Comparison of ENCODE assay signal across 26 mouse cellular contexts in the genomic region with DNA sequence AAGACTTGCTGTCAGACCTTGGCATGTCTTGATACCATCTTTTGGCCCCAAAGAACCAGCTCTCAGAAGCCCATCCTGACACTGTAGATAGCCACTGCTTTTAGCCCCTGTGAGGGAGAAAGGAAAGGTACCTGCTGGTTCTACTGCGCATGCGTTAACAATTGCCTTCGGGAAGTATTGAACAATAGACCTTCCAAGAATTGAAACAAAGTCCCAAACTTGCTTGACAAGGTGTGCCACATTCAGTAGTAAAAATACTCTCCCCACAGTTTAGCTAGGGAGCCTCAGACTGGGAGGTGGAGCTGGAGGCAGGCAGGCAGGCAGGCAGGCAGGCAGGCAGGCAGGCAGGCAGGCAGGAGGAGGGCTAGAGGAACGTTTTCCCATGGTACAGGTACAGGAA.
A peak's percentile ranks its signal among the peaks of the same experiment; 100 is the strongest.
DNase-seq lines count a peak whose midpoint lies in the region; ATAC-seq and TF ChIP-seq lines count a peak whose summit lies in the region.
"Had no signal": no experiment of that assay in that cellular context is flagged by ENCODE, and none has a peak within 500 bp of the region (broad histone marks: within the 10 kb centered on the region; RNA-seq: fewer than 3 reads in every experiment).

No protein-coding gene starts in this region.

- no peak overlapping the region for H3K9ac ChIP-seq in stomach, postnatal 0 days (ENCODE audit: low read length)
- H3K9ac ChIP-seq in liver, postnatal 0 days (replicated peaks), result no peak overlapping the region
- H3K9ac ChIP-seq in hindbrain, embryonic 14.5 days, result no peak overlapping the region
- H3K9ac ChIP-seq: embryonic facial prominence, embryonic 13.5 days; forebrain, embryonic 13.5 days; hindbrain, embryonic 12.5 days had no signal

- no peaks in the 10 kb centered on the region for H3K9me3 ChIP-seq in stomach, postnatal 0 days (ENCODE audit: control insufficient read depth, low read length)
- no peaks in the 10 kb centered on the region for H3K9me3 ChIP-seq in liver, postnatal 0 days (ENCODE audit: low read length)
- no peaks in the 10 kb centered on the region for H3K9me3 ChIP-seq in hindbrain, embryonic 14.5 days (ENCODE audit: control insufficient read depth, low read length)
- H3K9me3 ChIP-seq: embryonic facial prominence, embryonic 13.5 days; forebrain, embryonic 10.5 days; forebrain, embryonic 13.5 days; hindbrain, embryonic 12.5 days had no signal

- 58% methylated on average over 4 of the region's 4 CpGs for WGBS in stomach, postnatal 0 days
- WGBS in liver, postnatal 0 days (ENCODE audit: insufficient replicate concordance), result 83% methylated on average over 4 of the region's 4 CpGs
- 86% methylated on average over 4 of the region's 4 CpGs for WGBS in hindbrain, embryonic 14.5 days

- H3K4me2 ChIP-seq in stomach, postnatal 0 days (replicated peaks; ENCODE audit: low read depth), result no peak overlapping the region
- H3K4me2 ChIP-seq in liver, postnatal 0 days (ENCODE audit: low read depth, low read length), result no peak overlapping the region
- no peak overlapping the region for H3K4me2 ChIP-seq in hindbrain, embryonic 14.5 days (replicated peaks)
- H3K4me2 ChIP-seq: embryonic facial prominence, embryonic 13.5 days; forebrain, embryonic 13.5 days; heart, embryonic 11.5 days; hindbrain, embryonic 12.5 days had no signal

- 0 out of 2 replicates have a peak, but pooled peaks cover 4% of the 10 kb centered on the region for H3K4me1 ChIP-seq in stomach, postnatal 0 days (replicated peaks; ENCODE audit: control insufficient read depth, insufficient read depth)
- peaks cover 10% of the 10 kb centered on the region for H3K4me1 ChIP-seq in liver, postnatal 0 days (ENCODE audit: insufficient read depth)
- no peaks in the 10 kb centered on the region for H3K4me1 ChIP-seq in hindbrain, embryonic 14.5 days (replicated peaks; ENCODE audit: control insufficient read depth, insufficient read depth, low read length)

- TF ChIP-seq CTCF in stomach, postnatal 0 days (IDR thresholded peaks at IDR 0.05; ENCODE audit: low read depth), result no peak
- no peak for TF ChIP-seq CTCF in liver, postnatal 0 days (IDR thresholded peaks at IDR 0.05; ENCODE audit: low read depth)

- peak; percentile 31 for DNase-seq in testis, postnatal 14 days (ENCODE audit: low spot score)
- DNase-seq in testis, postnatal 10 days (ENCODE audit: low spot score), result no peak
- peak; percentile 61 for DNase-seq in ES-CJ7 (ENCODE audit: low read depth, low spot score)
- peak; percentile 77 for DNase-seq in ZHBTc4 (ENCODE audit: low read depth, low spot score)
- peak; percentile 37 for DNase-seq in stomach, postnatal 0 days (ENCODE audit: low spot score)
- DNase-seq in spleen, postnatal 10 days (ENCODE audit: low spot score in 2 of 2), result no peak
- DNase-seq in liver, postnatal 0 days, result no peak
- DNase-seq in hindbrain, embryonic 14.5 days (ENCODE audit: low spot score), result no peak
- DNase-seq: adrenal gland, adult 2 months; adrenal gland, postnatal 14 days; cerebellum, adult 11-12 months; cerebellum, adult 8-10 months; cerebellum, postnatal 14 days; gastrocnemius, adult 2 months; gastrocnemius, postnatal 14 days; heart, adult 11 months had no signal

- H3K27me3 ChIP-seq in stomach, postnatal 0 days (ENCODE audit: control insufficient read depth, insufficient read depth, low read length), result no peaks in the 10 kb centered on the region
- H3K27me3 ChIP-seq in liver, postnatal 0 days (ENCODE audit: insufficient read depth, low read length), result no peaks in the 10 kb centered on the region
- H3K27me3 ChIP-seq in hindbrain, embryonic 14.5 days (ENCODE audit: control insufficient read depth, insufficient read depth, low read length), result no peaks in the 10 kb centered on the region
- H3K27me3 ChIP-seq: embryonic facial prominence, embryonic 13.5 days; forebrain, embryonic 13.5 days; hindbrain, embryonic 12.5 days had no signal

- H3K27ac ChIP-seq in stomach, postnatal 0 days (replicated peaks), result peak overlapping the region; percentile 74
- H3K27ac ChIP-seq in liver, postnatal 0 days (ENCODE audit: low read depth), result no peak overlapping the region
- no peak overlapping the region for H3K27ac ChIP-seq in hindbrain, embryonic 14.5 days
- H3K27ac ChIP-seq: embryonic facial prominence, embryonic 13.5 days; forebrain, embryonic 10.5 days; forebrain, embryonic 13.5 days; gastrocnemius, adult 2 months; hindbrain, embryonic 12.5 days had no signal

- TF ChIP-seq EP300 in stomach, postnatal 0 days (optimal IDR thresholded peaks at IDR 0.05), result no peak
- TF ChIP-seq EP300 in liver, postnatal 0 days (IDR thresholded peaks at IDR 0.05; ENCODE audit: low read depth), result no peak

- H3K36me3 ChIP-seq in stomach, postnatal 0 days (ENCODE audit: control insufficient read depth, insufficient read depth, low read length), result no peaks in the 10 kb centered on the region
- no peaks in the 10 kb centered on the region for H3K36me3 ChIP-seq in liver, postnatal 0 days (replicated peaks; ENCODE audit: insufficient read depth, low read length)
- peaks cover 30% of the 10 kb centered on the region for H3K36me3 ChIP-seq in hindbrain, embryonic 14.5 days (replicated peaks; ENCODE audit: control insufficient read depth, insufficient read depth)
- H3K36me3 ChIP-seq: forebrain, embryonic 10.5 days had no signal

- no peak overlapping the region for H3K4me3 ChIP-seq in stomach, postnatal 0 days (ENCODE audit: low read depth, low read length)
- no peak overlapping the region for H3K4me3 ChIP-seq in liver, postnatal 0 days (ENCODE audit: low read depth, low read length)
- no peak overlapping the region for H3K4me3 ChIP-seq in hindbrain, embryonic 14.5 days (replicated peaks; ENCODE audit: low read length)
- H3K4me3 ChIP-seq: embryonic facial prominence, embryonic 13.5 days; forebrain, embryonic 10.5 days; forebrain, embryonic 13.5 days; gastrocnemius, adult 2 months; hindbrain, embryonic 12.5 days had no signal

- ATAC-seq in stomach, postnatal 0 days (ENCODE audit: low FRiP score, low TSS enrichment), result peak; percentile 41; the same call in 1 of the 2 replicates
- ATAC-seq in liver, postnatal 0 days, result no peak
- ATAC-seq in hindbrain, embryonic 14.5 days (ENCODE audit: low FRiP score), result no peak
- ATAC-seq: CD4-positive, CD25-positive, alpha-beta regulatory T cell, adult 4 months; forebrain, embryonic 13.5 days; forebrain, embryonic 16.5 days; hindbrain, embryonic 16.5 days; inflammation-experienced regulatory T-cells, adult 6 months; intestine, embryonic 16.5 days had no signal

Comparison
In these comparisons a context has a peak if more than half of its experiments do, and no peak if none do; other contexts are left out.
1. DNase-seq: peak in testis, postnatal 14 days (single experiment), ES-CJ7 (single experiment), ZHBTc4 (single experiment) and stomach, postnatal 0 days (single experiment); none in testis, postnatal 10 days (single experiment), spleen, postnatal 10 days (0 of 2), liver, postnatal 0 days (single experiment) and hindbrain, embryonic 14.5 days (single experiment).